Mouse (Mus musculus): ENCODE data around the gene Plekho1. TPM values are rescaled to one million over a fixed set of nuclear protein-coding genes. Genes with fewer than 3 reads are reported as not detected.
A peak's percentile ranks its signal among the peaks of the same experiment; 100 is the strongest.
"Not testable (repeated sequence)": the region's sequence is repeated elsewhere in the genome, so short reads cannot be mapped to it uniquely, and the experiment has no call there.

Gene Plekho1
- total and polyA plus RNA-seq, 3 experiments: 65.4 to 82.8 (median 67.5) TPM

GRCm38 (mm10) chr3:95972873-95973634, 22.7 kb downstream of the Plekho1 start:
- no peaks in the 10 kb centered on the region for H3K36me3 ChIP-seq (ENCODE audit: control insufficient read depth, insufficient read depth, low read length)
- peaks cover 3% of the 10 kb centered on the region for H3K4me1 ChIP-seq (ENCODE audit: control insufficient read depth, insufficient read depth, low read length)
- intact Hi-C loops (cut with DNase I): no loop called here
- peak; percentile 35 to 60 for DNase-seq
- no peak overlapping the region for H3K9ac ChIP-seq (ENCODE audit: low read depth, low read length)
- no peak for TF ChIP-seq POLR2A (IDR thresholded peaks at IDR 0.05; ENCODE audit: insufficient read depth, low read depth, low read length)
- TF ChIP-seq EP300 (IDR thresholded peaks at IDR 0.05; ENCODE audit: insufficient read depth, low read depth, low read length): no peak
- TF ChIP-seq CTCF (IDR thresholded peaks at IDR 0.05): no peak
- peak overlapping the region; percentile 23; the same call in 1 of the 2 replicates for H3K27ac ChIP-seq
- 40% methylated on average over 34 of the region's 34 CpGs for WGBS
- no peaks in the 10 kb centered on the region for H3K27me3 ChIP-seq (ENCODE audit: control insufficient read depth, insufficient read depth, low read length)
- no peaks in the 10 kb centered on the region for H3K79me2 ChIP-seq (replicated peaks; ENCODE audit: control insufficient read depth, insufficient read depth, low read length)
- H3K4me3 ChIP-seq: no peak overlapping the region

GRCm38 (mm10) chr3:95972251-95972872, 23.4 kb downstream of the Plekho1 start:
- 82% methylated on average over 12 of the region's 12 CpGs for WGBS
- Histone ChIP-seq H3K4me3 (no peak overlapping the region), H3K4me1 (ENCODE audit: control insufficient read depth, insufficient read depth, low read length) (peaks cover 2% of the 10 kb centered on the region), H3K79me2 (replicated peaks; ENCODE audit: control insufficient read depth, insufficient read depth, low read length) (no peaks in the 10 kb centered on the region), H3K27me3 (ENCODE audit: control insufficient read depth, insufficient read depth, low read length) (no peaks in the 10 kb centered on the region), H3K36me3 (ENCODE audit: control insufficient read depth, insufficient read depth, low read length) (no peaks in the 10 kb centered on the region), H3K9ac (ENCODE audit: low read depth, low read length) (no peak overlapping the region), H3K27ac (peak overlapping the region; percentile 23)
- no peak for DNase-seq
- peak; percentile 41; the same call in 1 of the 2 replicates for TF ChIP-seq POLR2A (IDR thresholded peaks at IDR 0.05; ENCODE audit: insufficient read depth, low read depth, low read length)
- TF ChIP-seq CTCF (IDR thresholded peaks at IDR 0.05): no peak
- no peak for TF ChIP-seq EP300 (IDR thresholded peaks at IDR 0.05; ENCODE audit: insufficient read depth, low read depth, low read length)
- intact Hi-C loops (cut with DNase I): no loop called here

GRCm38 (mm10) chr3:95970661-95971060, 25.1 kb downstream of the Plekho1 start:
- H3K9ac ChIP-seq (ENCODE audit: low read depth, low read length); H3K27me3 ChIP-seq (ENCODE audit: control insufficient read depth, insufficient read depth, low read length); H3K79me2 ChIP-seq (replicated peaks; ENCODE audit: control insufficient read depth, insufficient read depth, low read length); H3K27ac ChIP-seq; intact Hi-C loops (cut with DNase I); H3K4me3 ChIP-seq; H3K36me3 ChIP-seq (ENCODE audit: control insufficient read depth, insufficient read depth, low read length); DNase-seq; H3K4me1 ChIP-seq (ENCODE audit: control insufficient read depth, insufficient read depth, low read length): not testable (repeated sequence)
- WGBS: 68% methylated on average over 7 of the region's 7 CpGs

- TF ChIP-seq POLR2A (IDR thresholded peaks at IDR 0.05; ENCODE audit: insufficient read depth, low read depth, low read length) (no peak), EP300 (IDR thresholded peaks at IDR 0.05; ENCODE audit: insufficient read depth, low read depth, low read length) (no peak)
- peaks cover 1% of the 10 kb centered on the region for H3K4me1 ChIP-seq (ENCODE audit: control insufficient read depth, insufficient read depth, low read length)
- no peaks in the 10 kb centered on the region for H3K27me3 ChIP-seq (ENCODE audit: control insufficient read depth, insufficient read depth, low read length)
- no peak overlapping the region for H3K27ac ChIP-seq
- H3K36me3 ChIP-seq (ENCODE audit: control insufficient read depth, insufficient read depth, low read length): no peaks in the 10 kb centered on the region
- H3K9ac ChIP-seq (ENCODE audit: low read depth, low read length): no peak overlapping the region
- intact Hi-C loops (cut with DNase I): loop anchor here (5.0 kb wide), 1 partner anchor 33 kb away; no protein-coding TSS in a partner anchor
- no peak overlapping the region for H3K4me3 ChIP-seq
- H3K79me2 ChIP-seq (replicated peaks; ENCODE audit: control insufficient read depth, insufficient read depth, low read length): no peaks in the 10 kb centered on the region
- no peak for DNase-seq
- WGBS: 81% methylated on average over 1 of the region's 1 CpGs
Observed at GRCm38 (mm10) chr3:95969277-95969676, 26.5 kb downstream of the Plekho1 start.

GRCm38 (mm10) chr3:95965518-95966451, 30.0 kb downstream of the Plekho1 start:
- intact Hi-C loops (cut with DNase I): loop anchor here (1.0 to 5.0 kb wide), 3 partner anchors 37 to 181 kb away; no protein-coding TSS in a partner anchor
- DNase-seq: peak; percentile 39 to 51
- H3K9ac ChIP-seq (ENCODE audit: low read depth, low read length): no peak overlapping the region
- H3K79me2 ChIP-seq (replicated peaks; ENCODE audit: control insufficient read depth, insufficient read depth, low read length): no peaks in the 10 kb centered on the region
- no peak overlapping the region; the same call in 1 of the 2 replicates for H3K27ac ChIP-seq
- H3K4me3 ChIP-seq: peak overlapping the region; percentile 22; the same call in 1 of the 2 replicates
- H3K4me1 ChIP-seq (ENCODE audit: control insufficient read depth, insufficient read depth, low read length): peaks cover 1% of the 10 kb centered on the region
- H3K36me3 ChIP-seq (ENCODE audit: control insufficient read depth, insufficient read depth, low read length): no peaks in the 10 kb centered on the region
- no peaks in the 10 kb centered on the region for H3K27me3 ChIP-seq (ENCODE audit: control insufficient read depth, insufficient read depth, low read length)
- peak; percentile 77 for TF ChIP-seq CTCF (IDR thresholded peaks at IDR 0.05)
- no peak for TF ChIP-seq POLR2A (IDR thresholded peaks at IDR 0.05; ENCODE audit: insufficient read depth, low read depth, low read length)
- WGBS: 3% methylated on average over 7 of the region's 7 CpGs

All from heart, adult 2 months (tissue).